Mouse (Mus musculus): ENCODE results near the gene Enam. TPM values are rescaled to one million over a fixed set of nuclear protein-coding genes. Genes with fewer than 3 reads are reported as not detected.

Gene Enam
- total RNA-seq, 2 experiments from 2014 or later: not detected

Other genes starting within 250 kb of the Enam start
- not detected in 2 replicates for gene Gm7714, start 219.1 kb upstream of the Enam start, total RNA-seq (2015)
- not detected in 2 replicates for gene Gm7714, start 219.1 kb upstream of the Enam start, total RNA-seq (2017)
- not detected in 2 replicates for gene Prol1, start 170.7 kb upstream of the Enam start, total RNA-seq (2015)
- gene Prol1, start 170.7 kb upstream of the Enam start, total RNA-seq (2017): not detected in 2 replicates
- gene Amtn, start 111.9 kb upstream of the Enam start, total RNA-seq (2015): not detected in 2 replicates
- not detected in 2 replicates for gene Amtn, start 111.9 kb upstream of the Enam start, total RNA-seq (2017)
- gene Ambn, start 32.0 kb upstream of the Enam start, total RNA-seq (2015): not detected in 2 replicates
- not detected in 2 replicates for gene Ambn, start 32.0 kb upstream of the Enam start, total RNA-seq (2017)
- gene Jchain, start 39.9 kb downstream of the Enam start, total RNA-seq (2015): 1.5 and 2.3 TPM in 2 replicates
- 0.84 and 3.3 TPM in 2 replicates for gene Jchain, start 39.9 kb downstream of the Enam start, total RNA-seq (2017)
- 87.9 and 92.8 TPM in 2 replicates for gene Utp3, start 66.5 kb downstream of the Enam start, total RNA-seq (2015)
- 55.1 and 71.4 TPM in 2 replicates for gene Utp3, start 66.5 kb downstream of the Enam start, total RNA-seq (2017)
- gene Rufy3, start 77.1 kb downstream of the Enam start, total RNA-seq (2015): 6.8 and 7.1 TPM in 2 replicates
- gene Rufy3, start 77.1 kb downstream of the Enam start, total RNA-seq (2017): 13.0 and 18.7 TPM in 2 replicates
- gene Grsf1, start 188.2 kb downstream of the Enam start, total RNA-seq (2015): 77.0 and 80.8 TPM in 2 replicates
- 72.6 and 74.0 TPM in 2 replicates for gene Grsf1, start 188.2 kb downstream of the Enam start, total RNA-seq (2017)
- gene Mob1b, start 232.9 kb downstream of the Enam start, total RNA-seq (2015): 29.4 and 34.6 TPM in 2 replicates
- 8.7 and 9.0 TPM in 2 replicates for gene Mob1b, start 232.9 kb downstream of the Enam start, total RNA-seq (2017)